Mouse (Mus musculus): Measurements from ENCODE around the gene Ift43.

Ift43 gene

DNA sequence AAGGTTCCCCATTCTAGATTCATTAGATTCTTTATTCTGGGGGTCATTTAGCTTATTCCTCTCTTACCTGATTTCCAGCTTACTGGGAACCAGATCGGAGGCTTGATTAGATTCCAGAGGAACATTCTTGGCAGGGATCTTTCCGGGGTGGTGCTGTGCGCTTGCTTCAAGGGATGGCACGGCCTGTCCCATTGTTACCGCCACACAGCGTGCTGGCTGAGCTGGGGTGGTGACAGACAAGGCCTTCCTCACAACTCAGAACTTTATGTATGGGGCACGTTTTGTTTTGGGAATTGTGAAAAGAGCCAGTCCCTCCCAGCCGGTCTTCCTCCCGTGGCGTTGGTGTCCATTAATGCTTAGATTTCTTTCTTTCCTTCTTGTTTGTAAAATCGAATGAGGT, 21.1 kb downstream of the Ift43 start:
- ChIA-PET CTCF (interaction anchor here in 2 of 4 experiments (0.6 to 1.4 kb wide), 3 partner anchors 12 to 285 kb away, joined by 3 to 4 read pairs (median 3); partner anchors contain the start of gene Tgfb3 (in 1 of the 2)), POLR2A (interaction anchor here in 3 of 4 experiments (0.7 to 1.4 kb wide), 7 partner anchors 11 to 551 kb away, joined by 3 to 4 read pairs (median 3); no protein-coding TSS in a partner anchor)

DNA sequence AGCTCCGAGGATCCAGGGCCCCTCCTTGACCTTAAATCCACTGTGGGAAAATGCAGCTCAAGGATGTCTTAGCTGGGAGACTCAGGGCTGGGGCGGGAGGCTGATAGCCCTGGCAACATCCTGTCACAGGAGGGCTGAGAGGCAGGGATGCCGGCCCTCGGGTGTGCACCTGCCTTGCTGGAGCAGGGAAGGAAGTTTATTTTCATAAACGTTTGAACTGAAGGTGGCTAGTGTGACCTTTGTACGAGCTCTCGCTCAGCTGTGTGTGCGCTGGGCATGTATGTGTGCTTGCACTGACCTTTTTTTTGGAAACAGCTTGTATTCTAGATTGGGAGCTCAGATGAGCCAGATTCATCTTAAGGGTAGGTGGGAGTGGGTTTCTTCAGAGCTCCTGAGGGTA, 21.5 kb downstream of the Ift43 start:
- POLR2A ChIA-PET = interaction anchor here in 2 of 4 experiments (0.7 to 1.4 kb wide), 4 partner anchors 10 to 551 kb away, joined by 3 read pairs; no protein-coding TSS in a partner anchor

DNA sequence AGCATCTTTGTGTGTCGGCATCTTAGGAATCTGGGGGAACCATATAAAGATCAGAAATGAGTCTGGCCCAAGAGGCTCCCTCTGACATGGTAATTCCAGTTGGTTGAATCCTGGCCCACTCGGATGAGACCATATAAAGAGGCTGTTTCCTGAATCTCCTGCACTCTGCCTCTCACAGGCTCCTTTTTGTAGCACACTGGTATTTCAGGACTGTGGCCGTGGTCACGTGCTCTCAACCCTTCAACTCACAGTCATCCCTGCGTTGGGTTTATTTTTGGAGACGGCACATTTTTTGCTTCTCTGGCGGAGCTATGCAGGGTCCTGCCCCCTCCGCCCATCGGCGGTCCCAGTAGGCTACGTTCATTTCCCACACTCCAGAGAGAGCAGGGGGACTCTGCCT, 22.0 kb downstream of the Ift43 start:
- ChIA-PET CTCF (no interaction called here), POLR2A (interaction anchor here in 1 of 4 experiments (0.7 to 1.4 kb wide), 3 partner anchors 10 to 82 kb away, joined by 3 read pairs; no protein-coding TSS in a partner anchor)

More for the DNA sequence above, 21.5 kb downstream of the Ift43 start:
- CTCF ChIA-PET = interaction anchor here in 1 of 4 experiments (1.4 kb wide), 1 partner anchor 25 kb away, joined by 4 read pairs; the partner anchor contains the start of gene Tgfb3

DNA sequence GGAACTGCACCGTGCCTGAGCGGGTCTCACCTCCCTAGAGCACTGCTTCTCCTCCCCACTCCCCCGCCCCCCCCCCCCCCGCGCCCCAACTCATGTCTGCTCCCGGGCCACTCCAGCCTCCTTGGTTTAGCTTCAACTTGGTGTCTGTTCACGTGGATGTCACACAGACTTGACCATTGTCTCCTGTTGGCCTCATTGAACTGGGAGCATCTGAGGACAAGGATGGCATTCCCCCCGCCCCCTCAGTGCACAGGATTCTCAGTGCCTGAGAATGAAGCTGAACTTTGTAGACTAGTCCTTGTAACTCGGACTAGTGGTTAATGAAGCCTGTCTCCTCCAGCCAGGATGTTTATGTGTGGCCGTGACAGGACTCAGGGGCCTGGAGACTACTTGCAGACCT, 23.2 kb downstream of the Ift43 start:
- POLR2A ChIA-PET = no interaction called here
- CTCF ChIA-PET = no interaction called here

DNA sequence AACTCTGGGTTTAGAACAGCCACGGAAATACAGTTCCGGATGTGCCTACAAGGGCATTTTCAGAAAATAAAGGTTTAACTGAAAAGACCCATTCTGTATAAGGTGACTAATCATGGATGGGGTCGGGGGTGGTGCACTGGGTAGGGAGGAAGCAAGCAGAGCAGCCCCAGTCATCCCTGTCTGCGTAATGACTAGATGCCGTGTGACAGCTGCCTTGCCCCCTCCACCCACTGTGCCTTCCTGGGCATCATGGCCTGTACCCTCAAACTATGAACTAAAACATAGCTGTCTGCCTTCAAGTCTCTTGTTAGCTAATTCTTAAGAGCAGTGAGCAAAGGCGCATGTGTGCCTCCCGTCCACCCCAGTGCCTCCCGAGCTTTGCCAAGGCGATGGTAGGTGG, 23.7 kb downstream of the Ift43 start:
- CTCF ChIA-PET = interaction anchor here in 1 of 4 experiments (0.6 kb wide), 1 partner anchor 1869 kb away, joined by 7 read pairs; no protein-coding TSS in a partner anchor

DNA sequence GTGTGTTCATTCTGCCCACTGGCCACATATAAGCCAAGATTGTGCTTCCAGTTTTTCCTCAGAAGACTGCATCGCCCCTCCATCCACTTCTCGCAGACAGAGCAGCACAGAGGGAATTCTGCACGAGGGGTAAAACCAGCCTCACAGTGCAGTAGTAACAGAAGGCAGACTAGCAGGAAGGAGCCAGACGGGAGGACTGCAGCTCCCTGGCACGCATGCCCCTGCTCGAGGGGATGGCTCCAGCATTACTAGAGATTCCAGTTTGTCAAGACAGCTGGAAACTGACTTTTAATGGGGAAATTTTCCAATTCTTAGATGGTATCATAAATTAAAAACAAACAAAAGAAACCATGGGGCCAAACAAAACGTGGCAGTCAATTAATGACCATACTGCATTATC, 25.3 kb downstream of the Ift43 start:
- POLR2A ChIA-PET = interaction anchor here in 1 of 4 experiments (0.7 kb wide), 1 partner anchor 270 kb away, joined by 5 read pairs; no protein-coding TSS in a partner anchor
- CTCF ChIA-PET = interaction anchor here in 1 of 4 experiments (0.7 kb wide), 1 partner anchor 1016 kb away, joined by 7 read pairs; no protein-coding TSS in a partner anchor

More for the DNA sequence above, 23.7 kb downstream of the Ift43 start:
- POLR2A ChIA-PET = interaction anchor here in 1 of 4 experiments (1.0 kb wide), 1 partner anchor 24 kb away, joined by 3 read pairs; no protein-coding TSS in a partner anchor

DNA sequence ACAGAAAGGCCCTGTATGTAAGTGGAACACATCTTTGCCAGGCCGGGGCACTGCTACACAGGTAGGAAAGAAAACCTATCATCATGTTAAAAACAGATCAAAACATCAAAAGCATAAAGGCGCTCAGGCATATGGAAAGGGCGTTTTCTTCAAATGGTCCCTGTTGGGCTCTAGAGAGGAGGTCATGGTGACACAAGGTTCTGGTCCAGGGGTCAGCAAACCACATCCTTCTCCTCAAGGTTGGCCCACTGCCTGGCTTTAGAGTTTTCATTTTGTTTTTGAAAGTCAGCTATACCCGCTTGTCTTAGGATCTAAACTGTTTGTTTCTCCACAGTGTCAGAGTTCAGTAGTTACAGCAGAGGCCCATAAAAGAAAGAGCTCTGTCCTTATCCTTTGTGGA, 27.2 kb downstream of the Ift43 start:
- CTCF ChIA-PET = no interaction called here
- POLR2A ChIA-PET = no interaction called here

DNA sequence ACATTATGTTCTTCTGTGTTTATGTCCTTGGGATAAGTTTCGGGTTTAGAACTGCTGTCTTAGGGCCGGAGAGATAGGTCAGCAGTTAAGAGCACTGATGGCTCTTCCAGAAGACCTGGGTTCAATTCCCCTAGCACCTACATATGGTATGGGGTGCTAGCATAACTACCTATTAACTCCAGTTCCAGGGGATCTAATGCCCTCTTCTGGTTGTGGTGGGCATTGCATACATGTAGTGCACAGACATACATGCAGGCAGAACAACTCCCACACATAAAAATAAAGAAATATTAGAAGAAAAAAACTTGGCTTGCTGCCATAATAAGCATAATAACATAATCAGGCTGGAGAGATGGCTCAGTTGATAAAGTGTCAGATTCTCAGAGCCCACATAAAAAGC, 28.3 kb downstream of the Ift43 start:
- POLR2A ChIA-PET = no interaction called here

DNA sequence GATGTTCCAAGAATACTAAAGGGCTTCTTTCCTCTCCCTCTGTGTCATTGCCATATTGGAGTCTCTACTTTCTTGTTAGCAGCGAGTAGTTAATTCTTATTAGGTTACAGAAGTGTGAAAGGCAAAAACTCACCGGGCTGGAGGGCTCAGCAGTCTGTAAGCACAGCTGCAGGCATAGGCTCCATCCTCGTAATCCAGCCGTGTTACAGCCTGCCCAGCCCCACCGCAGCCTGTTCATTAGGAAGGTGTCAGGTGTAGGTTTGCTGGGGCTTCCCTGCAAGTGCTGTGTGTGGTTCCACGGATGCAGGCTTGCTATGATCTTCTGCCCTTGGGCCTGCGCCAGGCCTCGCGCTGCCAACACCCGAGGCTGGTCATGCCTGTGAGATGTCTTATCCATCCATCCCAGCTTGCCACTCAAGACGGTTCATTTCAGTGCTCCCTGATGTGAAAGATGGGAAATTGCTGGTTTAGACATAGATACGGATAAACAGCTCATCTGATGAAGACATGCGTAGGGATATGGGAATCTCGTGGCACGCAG, 34.0 kb downstream of the Ift43 start:
- ChIA-PET POLR2A (interaction anchor here in 1 of 4 experiments (1.1 kb wide), 1 partner anchor 12 kb away, joined by 3 read pairs; no protein-coding TSS in a partner anchor), CTCF (interaction anchor here in 1 of 4 experiments (0.7 kb wide), 1 partner anchor 194 kb away, joined by 4 read pairs; no protein-coding TSS in a partner anchor)

More for the DNA sequence above, 28.3 kb downstream of the Ift43 start:
- CTCF ChIA-PET = interaction anchor here in 1 of 4 experiments (0.6 kb wide), 1 partner anchor 518 kb away, joined by 16 read pairs; no protein-coding TSS in a partner anchor

DNA sequence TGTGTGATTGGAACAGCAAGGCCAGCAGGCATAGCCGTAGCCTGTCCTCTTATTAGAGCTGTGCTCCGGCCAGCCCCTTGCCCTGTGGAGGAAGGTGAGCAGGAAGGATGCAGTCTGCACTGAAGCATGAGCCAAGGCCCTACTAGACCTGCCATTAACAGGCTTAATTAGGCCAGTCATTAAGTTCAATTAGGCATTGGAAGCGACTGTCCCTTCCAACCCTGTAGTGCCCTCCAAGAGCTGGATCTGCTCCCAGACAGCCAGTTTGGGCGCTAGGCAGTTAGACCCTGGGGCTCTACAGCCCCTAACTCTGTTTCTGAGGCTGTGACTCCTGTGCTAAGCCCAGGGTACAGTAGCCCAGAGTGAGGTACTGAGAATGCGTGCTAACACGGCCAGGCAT, 41.7 kb downstream of the Ift43 start:
- ChIA-PET POLR2A (interaction anchor here in 2 of 4 experiments (0.5 to 1.3 kb wide), 3 partner anchors 38 to 267 kb away, joined by 3 to 6 read pairs (median 3); no protein-coding TSS in a partner anchor), CTCF (interaction anchor here in 1 of 4 experiments (0.6 kb wide), 1 partner anchor 261 kb away, joined by 3 read pairs; no protein-coding TSS in a partner anchor)

DNA sequence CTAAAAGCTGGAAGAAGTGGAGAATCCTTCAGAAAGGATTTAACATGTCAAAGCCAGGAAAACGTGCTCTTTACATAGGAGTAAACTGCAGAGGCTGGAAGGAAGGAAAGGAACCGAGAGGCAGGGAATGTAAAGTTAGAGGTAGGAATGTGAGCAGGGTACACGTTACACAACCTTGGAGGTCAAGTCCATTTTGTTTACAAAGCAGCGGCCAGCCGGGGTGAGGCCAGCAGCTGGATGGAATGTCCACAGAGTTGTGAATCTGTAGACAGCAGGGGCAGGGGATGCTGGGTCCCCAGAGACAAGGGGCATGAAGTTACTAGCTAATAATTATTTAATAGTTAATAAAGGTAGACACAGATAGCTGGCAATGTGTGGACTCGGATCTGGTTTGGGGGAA, 45.8 kb downstream of the Ift43 start:
- CTCF ChIA-PET = interaction anchor here in 2 of 4 experiments (0.6 to 1.3 kb wide), 2 partner anchors 178 to 275 kb away, joined by 3 read pairs; no protein-coding TSS in a partner anchor
- POLR2A ChIA-PET = interaction anchor here in 2 of 4 experiments (0.6 to 1.2 kb wide), 4 partner anchors 11 to 804 kb away, joined by 3 read pairs; no protein-coding TSS in a partner anchor

DNA sequence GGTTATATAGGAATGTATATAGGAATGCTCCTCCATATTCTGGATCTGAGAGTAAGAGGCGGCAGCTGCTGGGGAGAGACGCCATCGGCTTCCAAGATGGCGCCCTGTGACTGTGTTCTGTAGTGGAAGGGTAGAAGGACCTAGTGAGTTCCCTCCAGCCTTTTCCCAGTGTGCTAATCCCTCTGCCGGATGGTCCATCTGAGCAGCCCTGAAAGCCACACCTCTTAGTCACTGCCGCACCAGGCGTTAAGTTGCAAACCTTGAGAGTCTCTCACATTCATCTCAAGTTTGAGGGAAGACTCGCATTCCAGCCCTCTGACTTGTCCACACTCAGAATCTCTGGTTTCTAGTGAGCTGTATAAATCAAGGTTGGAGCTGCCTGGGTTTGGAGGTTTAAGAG, 46.7 kb downstream of the Ift43 start:
- ChIA-PET CTCF (interaction anchor here in 1 of 4 experiments (1.3 kb wide), 1 partner anchor 177 kb away, joined by 3 read pairs; no protein-coding TSS in a partner anchor), POLR2A (interaction anchor here in 2 of 4 experiments (0.6 to 1.2 kb wide), 3 partner anchors 16 to 517 kb away, joined by 3 read pairs; no protein-coding TSS in a partner anchor)

DNA sequence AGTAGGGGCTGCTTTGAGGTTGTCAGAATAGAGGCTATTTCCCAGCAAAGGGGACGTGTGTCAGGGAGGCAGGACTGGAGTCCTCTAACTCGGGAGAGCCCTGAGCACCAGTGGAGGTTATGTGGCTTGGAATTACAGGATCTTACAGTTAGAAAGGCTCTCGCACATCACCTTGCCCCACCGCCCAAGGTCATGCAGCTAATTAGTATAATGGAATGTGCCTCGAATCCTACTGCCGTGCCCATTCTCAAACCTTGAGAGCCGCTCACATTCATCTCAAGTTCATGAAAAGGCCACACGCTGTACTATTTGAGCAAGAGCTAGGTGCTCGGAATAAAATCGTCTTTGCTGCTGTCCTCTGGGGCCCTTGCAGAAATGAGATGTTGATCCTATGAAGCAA, 47.4 kb downstream of the Ift43 start:
- ChIA-PET POLR2A (interaction anchor here in 3 of 4 experiments (0.6 to 1.3 kb wide), 11 partner anchors 10 to 624 kb away, joined by 3 to 5 read pairs (median 3); no protein-coding TSS in a partner anchor), CTCF (interaction anchor here in 2 of 4 experiments (0.6 to 0.8 kb wide), 3 partner anchors 34 to 1018 kb away, joined by 3 read pairs; no protein-coding TSS in a partner anchor)

DNA sequence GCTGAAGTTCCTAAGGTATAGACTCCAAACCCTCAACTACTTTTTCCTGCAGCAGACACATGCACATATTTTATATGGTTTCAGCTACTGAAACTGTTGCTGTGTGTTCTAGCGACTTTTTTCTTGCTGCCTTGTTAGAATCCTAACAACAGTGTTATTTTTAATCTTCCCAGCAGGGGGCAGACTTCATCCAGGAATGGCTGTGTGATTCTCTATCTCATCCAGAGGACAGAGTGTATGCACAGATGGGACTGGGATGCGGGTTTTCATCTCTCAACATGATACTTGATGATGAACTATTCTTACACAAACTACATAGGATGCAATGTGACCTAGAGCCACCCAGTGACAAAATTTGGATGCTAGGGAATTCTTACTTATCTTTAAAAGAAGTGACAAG, 50.5 kb downstream of the Ift43 start:
- ChIA-PET POLR2A (interaction anchor here in 2 of 4 experiments (0.9 to 1.5 kb wide), 5 partner anchors 11 to 331 kb away, joined by 3 to 5 read pairs (median 3); no protein-coding TSS in a partner anchor), CTCF (interaction anchor here (0.6 to 2.3 kb wide), 17 partner anchors 9 to 270 kb away, joined by 3 to 8 read pairs (median 4); partner anchors contain the start of gene Gpatch2l (in 1 of the 4))

DNA sequence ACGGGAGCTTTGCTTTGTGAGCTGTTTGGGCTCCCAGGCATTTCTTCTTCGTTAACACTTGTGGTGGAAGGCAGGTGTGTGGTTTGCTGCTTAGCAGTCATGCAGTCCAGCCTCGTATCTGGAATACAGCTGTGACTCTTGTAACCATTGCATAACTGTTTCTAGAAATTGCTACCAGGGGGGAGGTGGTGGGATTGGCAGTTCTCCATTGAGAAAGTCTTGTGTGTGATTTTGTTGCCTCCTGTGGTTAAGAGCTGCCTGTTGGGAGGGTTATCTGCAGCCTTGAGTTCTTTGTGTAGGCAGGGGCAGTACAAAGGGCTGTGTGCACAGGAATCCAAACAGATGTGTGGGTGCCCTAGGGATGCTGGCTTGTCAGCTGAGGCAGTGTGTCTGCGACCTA, 53.4 kb downstream of the Ift43 start:
- ChIA-PET POLR2A (interaction anchor here in 1 of 4 experiments (0.6 to 1.1 kb wide), 2 partner anchors 37 to 170 kb away, joined by 3 read pairs; no protein-coding TSS in a partner anchor), CTCF (interaction anchor here in 1 of 4 experiments (1.0 kb wide), 1 partner anchor 218 kb away, joined by 6 read pairs; no protein-coding TSS in a partner anchor)

DNA sequence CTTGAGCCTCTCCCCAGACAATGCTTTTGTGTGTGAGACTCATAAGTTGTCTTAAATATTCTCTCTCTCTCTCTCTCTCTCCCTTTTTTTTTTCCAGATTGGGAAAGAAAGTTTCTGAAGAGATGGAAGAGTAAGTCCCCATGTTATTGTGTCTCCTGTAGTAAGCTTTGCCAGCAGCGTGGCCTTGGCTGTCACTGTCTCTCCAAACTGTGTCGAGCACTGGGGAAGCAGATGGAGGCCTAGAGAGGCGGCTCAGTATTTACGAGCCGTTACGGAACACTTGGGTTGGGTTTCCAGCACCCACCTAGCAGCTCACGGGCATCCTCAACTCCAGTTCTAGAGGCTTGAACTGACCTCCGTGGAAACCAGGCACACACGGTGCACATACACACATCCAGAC, 56.4 kb downstream of the Ift43 start:
- ChIA-PET CTCF (no interaction called here), POLR2A (no interaction called here)

DNA sequence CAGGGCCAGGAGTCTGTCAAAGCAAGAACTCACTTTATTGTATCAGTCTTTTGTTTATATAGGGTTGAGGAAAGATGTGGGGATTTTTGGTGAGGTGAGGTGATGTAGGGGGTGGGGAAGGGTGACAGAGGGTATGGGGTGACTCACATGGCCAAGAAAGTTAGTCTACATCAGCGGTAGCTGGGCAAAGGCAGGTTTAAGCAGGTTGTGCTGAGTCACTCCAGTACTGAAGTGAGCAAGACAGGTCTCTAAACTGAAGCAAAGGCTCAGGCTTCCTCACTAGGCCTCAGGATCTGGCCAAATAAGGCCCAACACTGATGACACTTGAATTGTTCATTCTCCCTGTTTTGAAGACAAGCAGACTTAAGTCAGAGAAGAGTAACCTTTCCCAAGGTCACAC, 60.0 kb downstream of the Ift43 start:
- ChIA-PET CTCF (interaction anchor here in 1 of 4 experiments (0.7 to 1.3 kb wide), 2 partner anchors 10 to 366 kb away, joined by 3 to 4 read pairs; no protein-coding TSS in a partner anchor), POLR2A (interaction anchor here in 1 of 4 experiments (0.9 to 1.2 kb wide), 2 partner anchors 22 to 33 kb away, joined by 3 read pairs; no protein-coding TSS in a partner anchor)

DNA sequence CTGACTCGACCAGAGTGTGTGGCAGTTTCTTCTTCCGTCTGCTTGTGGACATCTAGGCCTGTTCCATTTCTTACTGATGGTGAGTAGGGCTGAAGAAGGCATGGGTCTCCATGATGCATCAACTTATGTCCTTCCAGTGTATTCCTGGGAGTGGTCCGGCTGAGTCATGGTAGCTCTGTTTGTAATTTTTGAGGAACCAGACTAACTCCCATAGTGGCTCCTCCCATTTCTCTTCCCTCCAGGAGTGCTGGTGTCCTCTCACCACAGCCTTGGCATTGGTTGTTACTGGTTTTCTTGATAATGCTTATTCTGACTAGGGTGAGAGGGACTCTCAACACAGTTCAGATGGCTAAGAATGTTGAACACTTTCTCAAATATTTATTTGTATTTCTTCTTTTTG, 63.9 kb downstream of the Ift43 start:
- CTCF ChIA-PET = interaction anchor here in 1 of 4 experiments (0.8 kb wide), 1 partner anchor 160 kb away, joined by 3 read pairs; no protein-coding TSS in a partner anchor
- POLR2A ChIA-PET = interaction anchor here in 1 of 4 experiments (0.6 kb wide), 1 partner anchor 309 kb away, joined by 3 read pairs; no protein-coding TSS in a partner anchor

DNA sequence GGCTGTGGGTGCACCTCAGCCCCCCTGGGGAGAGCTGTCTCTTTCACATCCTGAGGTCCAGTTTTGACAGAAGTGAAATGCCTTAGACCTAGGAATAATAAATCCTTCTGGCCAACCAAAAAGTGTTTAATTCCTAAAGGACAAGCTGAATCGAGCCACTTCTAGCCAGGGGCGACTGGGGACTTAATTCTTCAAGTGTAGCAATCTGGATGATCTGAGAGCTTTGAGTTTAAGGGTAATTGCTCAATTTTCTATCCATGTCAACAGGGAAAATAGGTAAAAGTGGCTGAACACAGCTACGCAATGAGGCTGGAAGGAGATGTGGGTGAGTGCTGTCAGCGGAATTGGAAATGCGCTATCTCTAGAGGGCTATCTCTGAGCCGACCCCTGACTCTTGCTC, 65.9 kb downstream of the Ift43 start:
- CTCF ChIA-PET = no interaction called here

More for the DNA sequence above, 65.9 kb downstream of the Ift43 start:
- POLR2A ChIA-PET = interaction anchor here in 1 of 4 experiments (1.2 kb wide), 1 partner anchor 16 kb away, joined by 4 read pairs; no protein-coding TSS in a partner anchor

Measured in embryonic stem cell, embryonic (primary cell).